In the genomic region with DNA sequence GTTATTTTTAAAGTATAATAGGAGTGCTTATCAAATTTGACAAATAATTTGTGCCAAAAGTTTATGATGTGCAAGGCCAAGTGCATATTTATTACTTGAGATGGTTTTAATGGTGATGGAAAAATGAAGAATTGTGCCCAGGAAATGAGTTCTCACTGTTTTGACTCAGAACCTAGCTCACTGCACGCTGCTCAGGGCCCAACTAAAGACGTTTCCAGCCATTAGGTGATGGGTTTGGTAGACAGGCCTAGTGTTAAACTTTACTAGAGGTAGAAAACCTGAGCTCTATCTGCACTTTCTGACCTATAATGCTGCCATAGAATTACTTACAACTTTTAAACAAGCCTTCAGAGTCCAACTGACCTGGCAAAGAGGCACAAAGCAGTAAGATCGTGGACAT, we compare ENCODE assay signal across 23 mouse cellular contexts. TPM values are rescaled to one million over a fixed set of nuclear protein-coding genes. Genes with fewer than 3 reads are reported as not detected.
DNase-seq lines count a peak whose midpoint lies in the region; ATAC-seq and TF ChIP-seq lines count a peak whose summit lies in the region.
"Had no signal": no experiment of that assay in that cellular context is flagged by ENCODE, and none has a peak within 500 bp of the region (broad histone marks: within the 10 kb centered on the region; RNA-seq: fewer than 3 reads in every experiment).

No protein-coding gene starts in this region.

- no peak overlapping the region; the same call in 1 of the 2 replicates for H3K4me2 ChIP-seq in heart, embryonic 16.5 days (ENCODE audit: low read depth, low read length)
- peak overlapping the region; percentile 72 for H3K4me2 ChIP-seq in CH12.LX (ENCODE audit: insufficient read depth, low read depth, poor library complexity, severe bottlenecking)
- H3K4me2 ChIP-seq in hindbrain, embryonic 12.5 days (replicated peaks): no peak overlapping the region
- H3K4me2 ChIP-seq: heart, embryonic 12.5 days; hindbrain, embryonic 14.5 days; limb, embryonic 13.5 days; liver, embryonic 13.5 days; lung, embryonic 15.5 days; neural tube, embryonic 15.5 days had no signal

- TF ChIP-seq EP300 in CH12.LX (IDR thresholded peaks at IDR 0.05; ENCODE audit: low read length): no peak

- H3K27ac ChIP-seq in heart, embryonic 16.5 days (ENCODE audit: low read length): no peak overlapping the region
- peak overlapping the region; percentile 87; the same call in 1 of the 2 replicates for H3K27ac ChIP-seq in spleen, adult 2 months (ENCODE audit: insufficient read depth, low read length)
- H3K27ac ChIP-seq in CH12.LX (ENCODE audit: insufficient read depth, low read depth) (no peak overlapping the region), macrophage (peak overlapping the region; percentile 97; the same call in 1 of the 2 replicates)
- no peak overlapping the region for H3K27ac ChIP-seq in hindbrain, embryonic 12.5 days
- H3K27ac ChIP-seq: hindbrain, embryonic 14.5 days; limb, embryonic 13.5 days; liver, embryonic 13.5 days; lung, embryonic 15.5 days; neural tube, embryonic 15.5 days had no signal

- peak overlapping the region; percentile 19; the same call in 1 of the 2 replicates for H3K4me3 ChIP-seq in heart, embryonic 16.5 days (ENCODE audit: low read length)
- peak overlapping the region; percentile 59 for H3K4me3 ChIP-seq in spleen, adult 2 months (ENCODE audit: extremely low read depth, insufficient read depth, insufficient read length)
- peak overlapping the region; percentile 38 to 78 (median 69) for H3K4me3 ChIP-seq in CH12.LX (replicated peaks in 1 of 3; ENCODE audit: low read depth in 2 of 3, low read length in 2 of 3, poor library complexity in 1 of 3)
- H3K4me3 ChIP-seq in macrophage (ENCODE audit: inconsistent target): peak overlapping the region; percentile 83; the same call in 1 of the 2 replicates
- H3K4me3 ChIP-seq in hindbrain, embryonic 12.5 days: no peak overlapping the region
- H3K4me3 ChIP-seq: heart, embryonic 12.5 days; limb, embryonic 13.5 days; liver, embryonic 13.5 days; lung, embryonic 15.5 days; neural tube, embryonic 15.5 days had no signal

- TF ChIP-seq CTCF in spleen, adult 2 months (IDR thresholded peaks at IDR 0.05; ENCODE audit: extremely low read depth, insufficient read depth, insufficient read length, insufficient replicate concordance): no peak
- TF ChIP-seq CTCF in CH12.LX (conservative IDR thresholded peaks at IDR 0.05 in 1 of 2, IDR thresholded peaks at IDR 0.05 in 1 of 2; ENCODE audit: low read depth in 2 of 2, low read length in 2 of 2): no peak

- no peaks in the 10 kb centered on the region for H3K4me1 ChIP-seq in heart, embryonic 16.5 days (ENCODE audit: control insufficient read depth, insufficient read depth, low read length)
- peaks cover 13% of the 10 kb centered on the region for H3K4me1 ChIP-seq in spleen, adult 2 months (ENCODE audit: control insufficient read depth, insufficient read depth, insufficient read length)
- H3K4me1 ChIP-seq in CH12.LX (ENCODE audit: control insufficient read depth in 1 of 2, insufficient read depth in 2 of 2): peaks cover 18 to 49% of the 10 kb centered on the region in 2 experiments
- H3K4me1 ChIP-seq in hindbrain, embryonic 12.5 days: no peaks in the 10 kb centered on the region
- H3K4me1 ChIP-seq: heart, embryonic 12.5 days; limb, embryonic 13.5 days; liver, embryonic 13.5 days; lung, embryonic 15.5 days; neural tube, embryonic 15.5 days had no signal

- H3K36me3 ChIP-seq in heart, embryonic 16.5 days (ENCODE audit: control insufficient read depth, insufficient read depth): no peaks in the 10 kb centered on the region
- peaks cover 13% of the 10 kb centered on the region for H3K36me3 ChIP-seq in spleen, adult 2 months (ENCODE audit: control insufficient read depth, insufficient read depth, low read length)
- peaks cover 0 to 16% of the 10 kb centered on the region in 2 experiments for H3K36me3 ChIP-seq in CH12.LX (replicated peaks in 1 of 2; ENCODE audit: control insufficient read depth in 1 of 2, insufficient read depth in 1 of 2, low read length in 1 of 2)
- H3K36me3 ChIP-seq in macrophage (ENCODE audit: inconsistent target): peaks cover 11% of the 10 kb centered on the region; the same call in 1 of the 2 replicates
- no peaks in the 10 kb centered on the region for H3K36me3 ChIP-seq in hindbrain, embryonic 12.5 days
- H3K36me3 ChIP-seq: heart, embryonic 12.5 days; limb, embryonic 13.5 days; liver, embryonic 13.5 days; lung, embryonic 15.5 days; neural tube, embryonic 15.5 days had no signal

- TF ChIP-seq RAD21 in CH12.LX (IDR thresholded peaks at IDR 0.05; ENCODE audit: low read depth, low read length): no peak

- H3K27me3 ChIP-seq in heart, embryonic 16.5 days (ENCODE audit: control insufficient read depth, insufficient read depth, low read length): no peaks in the 10 kb centered on the region
- H3K27me3 ChIP-seq in spleen, adult 2 months (ENCODE audit: control insufficient read depth, insufficient read depth, low read length): no peaks in the 10 kb centered on the region
- no peaks in the 10 kb centered on the region for H3K27me3 ChIP-seq in CH12.LX (replicated peaks)
- H3K27me3 ChIP-seq in hindbrain, embryonic 12.5 days: no peaks in the 10 kb centered on the region
- H3K27me3 ChIP-seq: heart, embryonic 12.5 days; limb, embryonic 13.5 days; liver, embryonic 13.5 days; lung, embryonic 15.5 days; neural tube, embryonic 15.5 days had no signal

- 64% methylated on average over 3 of the region's 3 CpGs for WGBS in heart, embryonic 16.5 days
- 13% methylated on average over 3 of the region's 3 CpGs for WGBS in spleen, adult 2 months
- WGBS in macrophage (ENCODE audit: missing documents): 34% methylated on average over 3 of the region's 3 CpGs
- WGBS in hindbrain, embryonic 12.5 days: 75% methylated on average over 3 of the region's 3 CpGs

- ATAC-seq in heart, embryonic 16.5 days (replicated peaks; ENCODE audit: extremely low read depth, insufficient read depth, low FRiP score): no peak
- ATAC-seq in hindbrain, embryonic 12.5 days (ENCODE audit: low FRiP score): no peak
- ATAC-seq: forebrain, embryonic 14.5 days; intestine, embryonic 16.5 days had no signal

- in situ Hi-C loops in CH12.LX (cut with MboI; ENCODE audit: low pct_ligation_motif_present, low pct_unique_long_range_greater_than_20kb, low sequenced_read_pairs): no loop called here

- no peak overlapping the region; the same call in 1 of the 2 replicates for H3K9ac ChIP-seq in heart, embryonic 16.5 days (ENCODE audit: low read length)
- H3K9ac ChIP-seq in CH12.LX (ENCODE audit: insufficient read depth, low read depth): peak overlapping the region; percentile 82
- H3K9ac ChIP-seq in hindbrain, embryonic 12.5 days: no peak overlapping the region
- H3K9ac ChIP-seq: heart, embryonic 12.5 days; hindbrain, embryonic 14.5 days; limb, embryonic 13.5 days; liver, embryonic 13.5 days; lung, embryonic 15.5 days; neural tube, embryonic 15.5 days had no signal

- H3K79me2 ChIP-seq in CH12.LX (replicated peaks; ENCODE audit: control insufficient read depth, extremely low read depth, insufficient read depth, poor library complexity, severe bottlenecking): peaks cover 53% of the 10 kb centered on the region
- H3K79me2 ChIP-seq in macrophage (ENCODE audit: inconsistent target): peaks cover 75% of the 10 kb centered on the region

- no peak for DNase-seq in heart, postnatal 10 days
- no peak for DNase-seq in spleen, adult 2 months (ENCODE audit: low read depth in 1 of 2, low spot score in 2 of 2)
- no peak for DNase-seq in spleen, adult 12 weeks (ENCODE audit: low spot score)
- DNase-seq in CH12.LX (ENCODE audit: extremely low read depth): peak; percentile 54
- DNase-seq in right cerebral cortex, postnatal 10 days (ENCODE audit: low spot score in 2 of 2): no peak
- DNase-seq: adrenal gland, adult 8-10 months; cerebellum, adult 2 months; gastrocnemius, postnatal 10 days; heart, postnatal 36 days; kidney, adult 9 months; kidney, postnatal 14 days; liver, embryonic 13.5 days; lung, postnatal 4 days had no signal

- H3K9me3 ChIP-seq in heart, embryonic 16.5 days (replicated peaks; ENCODE audit: control insufficient read depth, low read length): no peaks in the 10 kb centered on the region
- no peaks in the 10 kb centered on the region for H3K9me3 ChIP-seq in CH12.LX (replicated peaks; ENCODE audit: low read length)
- H3K9me3 ChIP-seq in hindbrain, embryonic 12.5 days (replicated peaks): no peaks in the 10 kb centered on the region
- H3K9me3 ChIP-seq: heart, embryonic 12.5 days; limb, embryonic 13.5 days; liver, embryonic 13.5 days; lung, embryonic 15.5 days; neural tube, embryonic 15.5 days had no signal

- intact Hi-C loops in heart, postnatal 10 days (cut with DNase I): no loop called here

- no peak for TF ChIP-seq POLR2A in spleen, adult 2 months (IDR thresholded peaks at IDR 0.05; ENCODE audit: low read depth, low read length)
- TF ChIP-seq POLR2A in CH12.LX (IDR thresholded peaks at IDR 0.05; ENCODE audit: low read depth, low read length): no peak

- dilution Hi-C loops in CH12.LX (cut with MboI; ENCODE audit: extremely low pct_ligation_motif_present, extremely low pct_unique_long_range_greater_than_20kb, low sequenced_read_pairs): no loop called here

TF ChIP-seq in CH12.LX, 34 proteins besides CTCF, POLR2A, EP300 and RAD21:
- TF ChIP-seq MXI1 (IDR thresholded peaks at IDR 0.05; ENCODE audit: low read depth, low read length): no peak; the same call in 1 of the 2 replicates
- TF ChIP-seq NRF1 (IDR thresholded peaks at IDR 0.05; ENCODE audit: low read depth, low read length): no peak
- 0 out of 2 replicates have a peak, but pooled peaks have one; percentile 9 for TF ChIP-seq BHLHE40 (IDR thresholded peaks at IDR 0.05; ENCODE audit: low read depth, low read length)
- no peak for TF ChIP-seq ZNF384 (IDR thresholded peaks at IDR 0.05; ENCODE audit: low read depth, low read length)
- TF ChIP-seq CHD1 (IDR thresholded peaks at IDR 0.05; ENCODE audit: low read depth, low read length): peak; percentile 60; the same call in 1 of the 2 replicates
- TF ChIP-seq SIN3A (IDR thresholded peaks at IDR 0.05; ENCODE audit: low read length): no peak; the same call in 1 of the 2 replicates
- no peak for TF ChIP-seq RCOR1 (conservative IDR thresholded peaks at IDR 0.05; ENCODE audit: low read depth, low read length)

RNA-seq across cellular contexts. Expression of gene Ptprc, which starts 3.0 kb away (rescaled TPM):
- 9.9 and 27.3 TPM in 2 replicates for polyA plus RNA-seq in heart, embryonic 16.5 days (2015; fragmentation: Nextera tagmentation; extraction: Ambion mirVana)
- total RNA-seq in heart, postnatal 10 days (2021): 1 to 10 TPM; 4.5 to 5.5 TPM
- 239 and 294 TPM in 2 replicates for polyA plus RNA-seq in spleen, adult 2 months (2012; rRNA removed)
- total RNA-seq in CH12.LX (2012; rRNA removed) (120 and 121 TPM in 2 replicates), CH12.LX (2014; rRNA removed) (211 and 250 TPM in 2 replicates)
- polyA plus RNA-seq in CH12.LX (2012; ENCODE audit: insufficient read length, low read depth) (136 and 146 TPM in 2 replicates), macrophage (2018) (131 to 243 TPM (median 195 TPM) in 3 replicates)
- 1,000 to 10,000 TPM in 25 of 26 experiments, 100 to 1,000 TPM in 1; 921 to 3,220 (median 1,884) TPM for total RNA-seq in macrophage (2018; cell fraction: chromatin; rRNA removed)
- total RNA-seq in macrophage (2018; cell fraction: cytosol; rRNA removed): 100 to 1,000 TPM; 188 to 418 (median 295) TPM
- 1,000 to 10,000 TPM in 25 of 26 experiments, 100 to 1,000 TPM in 1; 684 to 2,114 (median 1,348) TPM for total RNA-seq in macrophage (2018; cell fraction: nucleus; rRNA removed)
- polyA plus RNA-seq in hindbrain, embryonic 12.5 days (2016; fragmentation: Nextera tagmentation; extraction: Ambion mirVana): 1.5 TPM in 2 replicates

Comparison
In these comparisons a context has a peak if more than half of its experiments do, and no peak if none do; other contexts are left out.
1. H3K27ac ChIP-seq: peak in spleen, adult 2 months (single experiment) and macrophage (single experiment); none in heart, embryonic 16.5 days (single experiment), CH12.LX (single experiment) and hindbrain, embryonic 12.5 days (single experiment).